Mouse (Mus musculus) stomach, postnatal 0 days (tissue): ENCODE measurements around the gene Adamtsl1.

ENCODE experiments used
- CTCF ChIP-seq: IDR thresholded peaks from 2 replicates; pipeline ENCODE4 v1.5.1; 2016; ENCODE audit warnings: antibody characterized with exemption, low read depth, mild to moderate bottlenecking, moderate library complexity
- EP300 ChIP-seq: optimal IDR thresholded peaks from 2 replicates; pipeline ENCODE3; 2016; ENCODE audit warnings: antibody characterized with exemption

DNA sequence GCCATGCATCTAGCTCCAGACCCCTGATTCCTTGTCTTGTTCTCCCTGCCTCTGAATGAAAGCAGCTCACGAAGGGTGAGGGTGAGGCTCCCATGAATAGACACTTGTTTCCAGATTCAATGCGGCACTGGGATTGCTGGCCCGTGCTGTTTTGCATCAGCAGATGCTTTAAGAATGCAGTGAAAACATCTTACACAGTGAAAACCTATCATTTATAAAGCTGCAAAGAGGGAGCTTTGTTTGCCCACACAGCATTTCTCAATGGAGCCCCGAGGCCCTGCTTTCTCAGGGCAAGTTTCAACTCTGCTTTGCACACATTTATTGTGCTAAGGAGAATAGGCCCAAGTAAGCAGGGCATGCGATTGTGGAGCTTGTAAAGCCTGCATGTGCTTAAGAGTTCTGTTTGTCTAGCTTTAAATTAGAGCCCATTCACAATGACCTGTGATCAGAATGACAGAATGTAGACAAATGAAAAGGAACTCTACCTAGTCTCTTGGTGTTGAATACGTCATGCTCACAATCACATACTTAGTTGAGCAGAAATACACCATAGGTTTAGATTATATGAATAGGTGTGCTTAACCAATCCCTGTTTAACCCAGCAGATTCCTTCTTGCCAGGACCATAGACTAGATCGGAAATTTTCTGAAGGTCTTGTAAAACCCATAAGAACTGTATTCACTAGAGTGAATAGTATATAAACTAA, 193.5 kb downstream of the Adamtsl1 start:
- no peak for TF ChIP-seq CTCF
- TF ChIP-seq EP300: no peak
